7 mouse cellular contexts compared by ENCODE assay signal in genomic region chr2:157635670-157636069, GRCm38 (mm10).
DNase-seq lines count a peak whose midpoint lies in the region; ATAC-seq and TF ChIP-seq lines count a peak whose summit lies in the region.

No protein-coding gene starts in this region.

- peak; percentile 86 for DNase-seq in ZHBTc4 (ENCODE audit: low read depth, low spot score)
- DNase-seq in cerebellum, adult 2 months = peak; percentile 80 to 87
- DNase-seq in frontal cortex, postnatal 14 days (ENCODE audit: low spot score in 2 of 2) = peak; percentile 74 to 88
- DNase-seq in hindlimb bud, embryonic 11.5 days (ENCODE audit: extremely low spot score, low read depth, low spot score) = peak; percentile 74
- DNase-seq in left cerebral cortex, adult 9 months (ENCODE audit: low spot score in 2 of 2) = peak; percentile 36 to 95
- DNase-seq in spleen, postnatal 4 days (ENCODE audit: low spot score in 2 of 2) = peak; percentile 48 to 72

- no peak for TF ChIP-seq POLR2A in cerebellum, adult 2 months (IDR thresholded peaks at IDR 0.05; ENCODE audit: borderline replicate concordance, insufficient read depth, low read length)

- no peak overlapping the region for H3K4me3 ChIP-seq in cerebellum, adult 2 months (replicated peaks; ENCODE audit: insufficient read depth, low read depth, low read length)
- no peak overlapping the region for H3K4me3 ChIP-seq in midbrain, embryonic 13.5 days (replicated peaks)

- 10% methylated on average over 14 of the region's 14 CpGs for WGBS in cerebellum, adult 2 months
- WGBS in midbrain, embryonic 13.5 days = 4% methylated on average over 14 of the region's 14 CpGs

- no peaks in the 10 kb centered on the region for H3K36me3 ChIP-seq in midbrain, embryonic 13.5 days

- H3K4me2 ChIP-seq in midbrain, embryonic 13.5 days (replicated peaks) = no peak overlapping the region

- H3K4me1 ChIP-seq in cerebellum, adult 2 months (ENCODE audit: control insufficient read depth, insufficient read depth, low read length) = peaks cover 3% of the 10 kb centered on the region; the same call in 1 of the 2 replicates
- peaks cover 10% of the 10 kb centered on the region; the same call in 1 of the 2 replicates for H3K4me1 ChIP-seq in midbrain, embryonic 13.5 days (replicated peaks)

- peak; percentile 94 for TF ChIP-seq CTCF in cerebellum, adult 2 months (IDR thresholded peaks at IDR 0.05; ENCODE audit: borderline replicate concordance, insufficient read depth, low read depth, low read length)

- no peak overlapping the region for H3K9ac ChIP-seq in midbrain, embryonic 13.5 days (replicated peaks)

- H3K9me3 ChIP-seq in midbrain, embryonic 13.5 days = no peaks in the 10 kb centered on the region

- no peak overlapping the region for H3K27ac ChIP-seq in cerebellum, adult 2 months (ENCODE audit: insufficient read depth, low read length)
- H3K27ac ChIP-seq in midbrain, embryonic 13.5 days = peak overlapping the region; percentile 61

- H3K27me3 ChIP-seq in cerebellum, adult 2 months (ENCODE audit: control insufficient read depth, insufficient read depth, low read length) = no peaks in the 10 kb centered on the region
- H3K27me3 ChIP-seq in midbrain, embryonic 13.5 days = 0 out of 2 replicates have a peak, but pooled peaks cover 5% of the 10 kb centered on the region

- ATAC-seq in midbrain, embryonic 13.5 days = peak; percentile 78
